Mouse (Mus musculus): Measurements from ENCODE around the gene Pygm. TPM values are rescaled to one million over a fixed set of nuclear protein-coding genes. Genes with fewer than 3 reads are reported as not detected.

The Pygm gene
- polyA plus RNA-seq, 1 experiment from 2014 or later, result 1.5 TPM

DNA sequence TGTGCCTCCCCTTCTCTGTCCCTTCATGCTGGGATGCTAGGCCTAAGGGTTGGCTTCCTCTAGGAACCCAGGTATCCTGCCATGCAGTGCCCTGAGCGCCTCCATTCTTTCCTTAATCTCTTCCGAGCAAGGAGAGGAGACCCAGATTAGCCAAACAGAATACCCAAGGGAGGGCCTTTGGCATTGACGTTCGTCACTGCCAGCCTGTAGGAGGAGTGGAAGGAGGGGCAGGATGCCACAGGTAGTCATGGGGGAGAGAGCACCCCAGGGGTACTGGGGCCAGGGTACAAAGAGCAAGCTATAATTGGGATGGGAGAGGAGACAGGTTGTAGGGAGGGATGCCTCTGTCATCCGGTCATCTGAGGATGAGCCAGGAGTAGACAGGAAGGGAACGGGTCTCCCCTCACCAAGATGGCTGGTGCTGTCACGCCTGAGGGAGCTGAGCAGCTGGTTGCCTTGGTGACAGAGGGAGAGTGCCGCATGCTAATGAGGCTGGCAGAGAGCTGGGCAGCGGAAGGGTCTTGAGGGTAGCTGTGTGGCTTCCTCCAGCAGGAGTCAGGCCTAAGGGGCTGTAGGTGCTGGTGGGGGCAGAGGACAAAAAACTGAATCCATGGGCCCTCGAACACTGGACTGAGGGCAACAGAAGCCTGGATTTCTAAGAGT, 61.7 kb downstream of the Pygm start:
- peaks cover 64% of the 10 kb centered on the region for H3K4me1 ChIP-seq
- H3K4me3 ChIP-seq (replicated peaks), result no peak overlapping the region; the same call in 1 of the 2 replicates
- H3K4me2 ChIP-seq, result peak overlapping the region; percentile 40
- H3K9ac ChIP-seq, result no peak overlapping the region
- no peaks in the 10 kb centered on the region for H3K9me3 ChIP-seq
- H3K27ac ChIP-seq, result peak overlapping the region; percentile 80
- no peaks in the 10 kb centered on the region for H3K36me3 ChIP-seq (replicated peaks)
- peaks cover 13% of the 10 kb centered on the region for H3K27me3 ChIP-seq
- WGBS, result 3% methylated on average over 10 of the region's 10 CpGs
- ATAC-seq (ENCODE audit: low FRiP score), result peak; percentile 93

DNA sequence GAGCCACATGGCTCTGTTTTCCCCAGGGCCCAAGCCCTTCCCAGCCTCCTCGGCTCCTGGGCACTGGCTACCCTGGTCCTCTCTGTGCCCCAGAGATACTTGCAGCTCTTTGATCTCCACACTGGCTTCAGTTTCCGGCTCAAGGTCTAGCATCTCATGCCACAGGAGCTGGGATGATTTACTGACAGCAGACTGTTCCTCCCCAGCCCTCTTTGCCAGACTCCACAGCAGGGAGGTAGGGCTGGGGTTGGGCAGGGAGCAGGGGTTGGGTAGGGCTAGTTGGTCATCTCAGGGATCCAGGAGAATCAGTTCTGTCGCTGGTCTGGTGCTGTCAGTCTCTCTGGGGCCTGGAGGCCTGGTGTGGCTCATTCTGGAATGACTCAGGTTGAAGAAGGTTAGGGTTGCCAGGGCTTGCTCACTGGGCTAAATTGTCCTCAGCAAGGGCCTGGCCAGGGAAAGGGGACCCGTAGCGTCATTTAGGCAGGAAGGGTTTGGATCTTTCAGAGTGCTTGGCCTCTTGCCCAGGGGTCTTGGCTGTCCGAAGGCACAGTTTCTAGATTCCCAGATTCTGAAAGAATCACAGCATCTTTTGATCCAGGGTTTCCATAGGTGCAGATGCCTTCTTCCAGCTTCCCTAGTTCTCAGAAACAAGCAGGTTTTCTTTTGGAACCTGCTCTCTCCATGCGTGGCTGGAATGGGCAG, 62.7 kb downstream of the Pygm start:
- Histone ChIP-seq H3K4me2 (peak overlapping the region; percentile 40), H3K27me3 (peaks cover 13% of the 10 kb centered on the region), H3K36me3 (replicated peaks) (no peaks in the 10 kb centered on the region), H3K27ac (peak overlapping the region; percentile 80), H3K9ac (no peak overlapping the region), H3K4me1 (peaks cover 69% of the 10 kb centered on the region), H3K9me3 (no peaks in the 10 kb centered on the region), H3K4me3 (replicated peaks) (no peak overlapping the region)
- 53% methylated on average over 7 of the region's 7 CpGs for WGBS
- ATAC-seq (ENCODE audit: low FRiP score), result no peak

Small RNA genes within 50 kb of the gene (microRNA-seq; reads per million reads assigned to microRNA genes)
- 1.9 reads per million for gene Mir6989

Other genes starting within 250 kb of the Pygm start
- not detected in 2 replicates for gene Batf2, start 243.4 kb upstream of the Pygm start, polyA plus RNA-seq (2016; fragmentation: Nextera tagmentation; extraction: Ambion mirVana)
- 77.4 and 80.5 TPM in 2 replicates for gene Arl2, start 242.9 kb upstream of the Pygm start, polyA plus RNA-seq (2016; fragmentation: Nextera tagmentation; extraction: Ambion mirVana)
- gene Majin, start 200.0 kb upstream of the Pygm start, polyA plus RNA-seq (2016; fragmentation: Nextera tagmentation; extraction: Ambion mirVana), result not detected in 2 replicates
- 0.70 and 0.91 TPM in 2 replicates for gene Gpha2, start 158.0 kb upstream of the Pygm start, polyA plus RNA-seq (2016; fragmentation: Nextera tagmentation; extraction: Ambion mirVana)
- 51.8 and 52.4 TPM in 2 replicates for gene Ppp2r5b, start 148.5 kb upstream of the Pygm start, polyA plus RNA-seq (2016; fragmentation: Nextera tagmentation; extraction: Ambion mirVana)
- gene Atg2a, start 142.7 kb upstream of the Pygm start, polyA plus RNA-seq (2016; fragmentation: Nextera tagmentation; extraction: Ambion mirVana), result 12.0 and 14.2 TPM in 2 replicates
- gene Ehd1, start 107.7 kb upstream of the Pygm start, polyA plus RNA-seq (2016; fragmentation: Nextera tagmentation; extraction: Ambion mirVana), result 86.6 and 89.0 TPM in 2 replicates
- gene Cdc42bpg, start 77.9 kb upstream of the Pygm start, polyA plus RNA-seq (2016; fragmentation: Nextera tagmentation; extraction: Ambion mirVana), result 0.36 and 0.38 TPM in 2 replicates
- 97.1 and 107 TPM in 2 replicates for gene Men1, start 49.4 kb upstream of the Pygm start, polyA plus RNA-seq (2016; fragmentation: Nextera tagmentation; extraction: Ambion mirVana)
- 14.4 and 15.1 TPM in 2 replicates for gene Map4k2, start 43.3 kb upstream of the Pygm start, polyA plus RNA-seq (2016; fragmentation: Nextera tagmentation; extraction: Ambion mirVana)
- gene Sf1, start 20.7 kb upstream of the Pygm start, polyA plus RNA-seq (2016; fragmentation: Nextera tagmentation; extraction: Ambion mirVana), result 204 and 221 TPM in 2 replicates
- gene Rasgrp2, start 14.9 kb downstream of the Pygm start, polyA plus RNA-seq (2016; fragmentation: Nextera tagmentation; extraction: Ambion mirVana), result 13.1 and 15.1 TPM in 2 replicates
- 17.1 and 17.6 TPM in 2 replicates for gene Nrxn2, start 34.3 kb downstream of the Pygm start, polyA plus RNA-seq (2016; fragmentation: Nextera tagmentation; extraction: Ambion mirVana)
- gene Slc22a12, start 158.6 kb downstream of the Pygm start, polyA plus RNA-seq (2016; fragmentation: Nextera tagmentation; extraction: Ambion mirVana), result not detected in 2 replicates

Measured in forebrain, embryonic 12.5 days (tissue).